Mouse (Mus musculus): Measurements from ENCODE around the gene Snrnp25.

DNA sequence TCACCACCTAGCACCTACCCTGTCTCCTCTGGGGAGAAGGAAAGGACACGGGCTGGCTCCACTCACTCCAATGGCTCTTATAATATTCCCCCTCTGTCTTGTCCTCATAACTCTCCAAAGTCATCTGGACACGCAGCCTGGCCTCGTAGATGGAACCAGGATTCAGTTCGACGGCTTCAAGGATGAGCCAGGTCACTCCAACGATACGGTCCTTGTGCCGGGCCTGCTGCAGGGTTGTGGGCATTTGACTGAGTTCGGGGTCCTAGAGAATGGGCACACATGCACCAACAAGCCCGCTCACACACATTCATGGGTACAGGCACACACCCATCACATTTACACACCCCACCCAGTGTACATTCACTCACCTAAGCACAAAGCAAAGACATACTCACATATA is 12.1 kb upstream of the Snrnp25 start:
- TF ChIP-seq ZC3H11A (IDR thresholded peaks at IDR 0.05; ENCODE audit: low read depth, low read length) = no peak
- no peak for TF ChIP-seq TBP (conservative IDR thresholded peaks at IDR 0.05; ENCODE audit: low read depth, low read length)
- TF ChIP-seq BHLHE40 (IDR thresholded peaks at IDR 0.05; ENCODE audit: low read depth, low read length) = no peak
- no peak for TF ChIP-seq ZNF384 (IDR thresholded peaks at IDR 0.05; ENCODE audit: low read depth, low read length)
- TF ChIP-seq CTCF (conservative IDR thresholded peaks at IDR 0.05 in 1 of 2, IDR thresholded peaks at IDR 0.05 in 1 of 2; ENCODE audit: low read depth in 2 of 2, low read length in 2 of 2) = no peak
- no peak for TF ChIP-seq USF1 (IDR thresholded peaks at IDR 0.05; ENCODE audit: low read depth, low read length)
- TF ChIP-seq USF2 (conservative IDR thresholded peaks at IDR 0.05; ENCODE audit: low read depth, low read length) = no peak
- TF ChIP-seq ZMIZ1 (IDR thresholded peaks at IDR 0.05; ENCODE audit: low read depth, low read length) = no peak
- TF ChIP-seq TCF12 (IDR thresholded peaks at IDR 0.05; ENCODE audit: low read depth, low read length) = no peak
- TF ChIP-seq UBTF (IDR thresholded peaks at IDR 0.05; ENCODE audit: low read depth, low read length) = no peak
- no peak for TF ChIP-seq CHD1 (IDR thresholded peaks at IDR 0.05; ENCODE audit: low read depth, low read length)
- no peak for TF ChIP-seq POLR2A (IDR thresholded peaks at IDR 0.05; ENCODE audit: low read depth, low read length)
